Mouse (Mus musculus): ENCODE results near the gene Cpeb1.
"Not testable (repeated sequence)": the region's sequence is repeated elsewhere in the genome, so short reads cannot be mapped to it uniquely, and the experiment has no call there.

Gene Cpeb1

GRCm38 (mm10) chr7:81455155-81455651, at the start of gene Cpeb1:
TSS of gene Cpeb1 (minus strand) at chr7:81455465.
- peak; percentile 68 for DNase-seq (ENCODE audit: low read depth, low spot score)

GRCm38 (mm10) chr7:81501050-81501449, 45.8 kb upstream of the Cpeb1 start:
- DNase-seq (ENCODE audit: low read depth, low spot score): no peak

GRCm38 (mm10) chr7:81498181-81498580, 42.9 kb upstream of the Cpeb1 start, which contains the start of gene BC048679:
TSS of gene BC048679 (minus strand) at chr7:81498281.
- no peak for DNase-seq (ENCODE audit: low read depth, low spot score)

- peak; percentile 56 for DNase-seq (ENCODE audit: low read depth, low spot score)
Measured at GRCm38 (mm10) chr7:81497171-81497570, 41.9 kb upstream of the Cpeb1 start.

GRCm38 (mm10) chr7:81493331-81494021, 38.2 kb upstream of the Cpeb1 start, which contains the start of gene Ap3b2:
TSS of gene Ap3b2 (minus strand) at chr7:81493925.
- DNase-seq (ENCODE audit: low read depth, low spot score): peak; percentile 82

GRCm38 (mm10) chr7:81492628-81493027, 37.4 kb upstream of the Cpeb1 start:
- DNase-seq (ENCODE audit: low read depth, low spot score): no peak

GRCm38 (mm10) chr7:81489649-81490048, 34.4 kb upstream of the Cpeb1 start:
- peak; percentile 43 for DNase-seq (ENCODE audit: low read depth, low spot score)

GRCm38 (mm10) chr7:81480800-81481199, 25.5 kb upstream of the Cpeb1 start:
- no peak for DNase-seq (ENCODE audit: low read depth, low spot score)

- no peak for DNase-seq (ENCODE audit: low read depth, low spot score)
Measured at GRCm38 (mm10) chr7:81479531-81480090, 24.3 kb upstream of the Cpeb1 start.

GRCm38 (mm10) chr7:81478261-81478660, 23.0 kb upstream of the Cpeb1 start:
- DNase-seq (ENCODE audit: low read depth, low spot score): not testable (repeated sequence)

GRCm38 (mm10) chr7:81476833-81477232, 21.6 kb upstream of the Cpeb1 start:
- no peak for DNase-seq (ENCODE audit: low read depth, low spot score)

- no peak for DNase-seq (ENCODE audit: low read depth, low spot score)
Measured at GRCm38 (mm10) chr7:81475221-81475620, 20.0 kb upstream of the Cpeb1 start.

- no peak for DNase-seq (ENCODE audit: low read depth, low spot score)
Measured at GRCm38 (mm10) chr7:81464906-81465450, 9.7 kb upstream of the Cpeb1 start.

GRCm38 (mm10) chr7:81464116-81464515, 8.9 kb upstream of the Cpeb1 start:
- peak; percentile 75 for DNase-seq (ENCODE audit: low read depth, low spot score)

- no peak for DNase-seq (ENCODE audit: low read depth, low spot score)
Measured at GRCm38 (mm10) chr7:81462815-81463214, 7.5 kb upstream of the Cpeb1 start.

GRCm38 (mm10) chr7:81454331-81455039, 780 bp downstream of the Cpeb1 start:
- DNase-seq (ENCODE audit: low read depth, low spot score): no peak

- DNase-seq (ENCODE audit: low read depth, low spot score): peak; percentile 40
Measured at GRCm38 (mm10) chr7:81453443-81454274, 1.6 kb downstream of the Cpeb1 start.

- peak; percentile 30 for DNase-seq (ENCODE audit: low read depth, low spot score)
Measured at GRCm38 (mm10) chr7:81452971-81453441, 2.3 kb downstream of the Cpeb1 start.

GRCm38 (mm10) chr7:81398957-81399356, 56.3 kb downstream of the Cpeb1 start:
- DNase-seq (ENCODE audit: low read depth, low spot score): peak; percentile 2

- no peak for DNase-seq (ENCODE audit: low read depth, low spot score)
Measured at GRCm38 (mm10) chr7:81379363-81379762, 75.9 kb downstream of the Cpeb1 start.

GRCm38 (mm10) chr7:81372337-81372920, 82.8 kb downstream of the Cpeb1 start:
- DNase-seq (ENCODE audit: low read depth, low spot score): peak; percentile 68
